Mouse (Mus musculus): ENCODE measurements around the gene Mab21l2.

Gene Mab21l2

DNA sequence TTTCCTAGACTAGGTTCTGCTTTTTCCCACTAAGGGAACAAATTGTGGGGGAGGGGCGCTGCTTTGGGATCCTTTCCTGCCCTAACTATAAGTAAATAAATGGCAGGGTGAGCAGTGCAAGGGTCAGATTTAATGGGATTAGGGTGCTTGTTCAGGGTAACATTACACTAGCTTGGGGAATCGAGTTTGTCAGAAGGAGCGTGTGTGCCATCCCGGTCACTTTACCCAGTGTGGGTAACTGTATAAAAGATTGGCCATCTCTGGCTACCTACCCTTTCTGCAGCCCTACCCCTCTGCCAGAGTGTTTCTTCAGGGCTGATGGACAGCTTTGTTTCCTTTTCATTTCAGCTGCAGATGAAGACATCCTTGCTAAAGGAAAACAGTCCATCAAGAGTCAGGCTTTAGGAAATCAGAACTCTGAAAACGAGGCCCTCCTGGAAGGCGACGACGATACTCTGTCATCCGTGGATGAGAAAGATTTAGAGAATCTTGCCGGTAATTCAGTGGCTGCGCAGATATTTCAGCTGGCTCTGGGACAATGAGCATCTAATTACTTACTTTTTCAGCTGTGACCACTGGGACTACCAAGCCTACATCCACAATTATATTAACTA lies 8.8 kb downstream of the Mab21l2 start:
- no peak for DNase-seq (ENCODE audit: low spot score in 2 of 2)

DNA sequence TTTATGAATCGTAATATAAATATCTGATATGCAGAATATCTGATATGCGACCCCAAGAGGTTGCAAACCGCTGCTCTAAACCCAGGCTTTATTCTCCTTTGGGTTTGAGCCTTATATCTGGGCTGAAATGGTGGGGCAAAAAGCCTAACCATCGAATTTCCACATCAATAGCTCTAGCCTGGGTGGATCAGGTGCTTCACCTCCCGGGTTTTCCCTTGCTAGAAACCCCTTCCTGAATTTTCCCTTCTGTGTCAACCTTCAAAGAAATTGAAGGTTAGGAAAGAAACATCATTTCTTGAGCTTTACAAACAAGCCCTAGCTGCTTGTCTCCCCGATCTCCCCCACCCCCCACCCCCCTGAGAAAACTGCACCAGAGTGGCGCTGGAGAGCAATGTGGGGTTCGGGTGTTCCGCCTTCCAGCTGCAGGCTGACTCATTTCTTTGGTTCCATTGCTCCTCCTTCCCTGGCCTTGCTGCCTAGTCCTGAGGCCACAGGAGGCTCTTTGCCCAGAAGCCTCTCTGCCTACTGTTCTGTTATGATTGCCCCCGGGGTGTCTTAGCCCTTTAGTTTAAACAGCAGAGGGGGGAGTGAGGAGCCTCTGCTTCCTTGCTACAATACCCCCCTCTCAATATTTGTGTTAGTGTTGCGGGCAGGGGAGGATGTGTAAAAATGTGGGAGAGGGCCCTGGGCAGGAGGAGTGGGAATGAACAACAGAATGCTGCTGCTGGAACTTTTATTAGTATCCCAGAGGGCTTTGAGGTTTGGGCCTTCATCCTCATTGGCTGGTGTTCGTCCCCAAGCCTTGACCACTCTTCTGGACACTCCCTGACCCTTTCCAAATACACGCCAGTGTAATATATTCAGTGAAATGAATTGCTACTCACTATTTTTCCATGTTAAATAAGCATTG lies 9.5 kb downstream of the Mab21l2 start:
- no peak for DNase-seq (ENCODE audit: low spot score in 2 of 2)

GRCm38 (mm10) chr3:86536751-86537150 lies 11.7 kb downstream of the Mab21l2 start:
- DNase-seq (ENCODE audit: low spot score in 2 of 2): no peak

GRCm38 (mm10) chr3:86531531-86532269 lies 16.7 kb downstream of the Mab21l2 start:
- DNase-seq (ENCODE audit: low spot score in 2 of 2): no peak

GRCm38 (mm10) chr3:86522880-86523505 lies 25.4 kb downstream of the Mab21l2 start:
- no peak for DNase-seq (ENCODE audit: low spot score in 2 of 2)

- no peak for DNase-seq (ENCODE audit: low spot score in 2 of 2)
Measured at GRCm38 (mm10) chr3:86518506-86519109, 29.8 kb downstream of the Mab21l2 start.

GRCm38 (mm10) chr3:86500586-86500985 lies 47.8 kb downstream of the Mab21l2 start:
- DNase-seq (ENCODE audit: low spot score in 2 of 2): no peak

All from right cerebral cortex, adult 2 months (tissue).